Mouse (Mus musculus) hematopoietic stem cell, adult 5-6 weeks (primary cell): ENCODE measurements at regions not wholly inside any gene's neighbourhood (a gene's known extent, or its start where the extent isn't known, plus 50 kb on each side); places are given as distances from the start of the nearest gene placed in this dataset.

Experiments used
- ATAC-seq, 2 experiments: fragments of 125-278 bp in 1 of 2; replicated peaks in 1 of 2; 2 replicates each; pipeline ENCODE4 v1.8.0; 2016 to 2017; ENCODE audit warnings: inconsistent platforms in 2 of 2, mild to moderate bottlenecking in 2 of 2, moderate number of reproducible peaks in 2 of 2, low read depth in 1 of 2, moderate TSS enrichment in 1 of 2; ENCODE audit not compliant: low FRiP score in 2 of 2, poor library complexity in 2 of 2, severe bottlenecking in 2 of 2, insufficient read depth in 1 of 2, low TSS enrichment in 1 of 2

GRCm38 (mm10) chr16:76200268-76200667 is 173.4 kb downstream of the Nrip1 start:
- peak in 1 of 2 experiments; percentile 56; a peak in 2 of 4 replicates for ATAC-seq

GRCm38 (mm10) chr16:76199006-76199405 is 174.6 kb downstream of the Nrip1 start:
- no peak for ATAC-seq

DNA sequence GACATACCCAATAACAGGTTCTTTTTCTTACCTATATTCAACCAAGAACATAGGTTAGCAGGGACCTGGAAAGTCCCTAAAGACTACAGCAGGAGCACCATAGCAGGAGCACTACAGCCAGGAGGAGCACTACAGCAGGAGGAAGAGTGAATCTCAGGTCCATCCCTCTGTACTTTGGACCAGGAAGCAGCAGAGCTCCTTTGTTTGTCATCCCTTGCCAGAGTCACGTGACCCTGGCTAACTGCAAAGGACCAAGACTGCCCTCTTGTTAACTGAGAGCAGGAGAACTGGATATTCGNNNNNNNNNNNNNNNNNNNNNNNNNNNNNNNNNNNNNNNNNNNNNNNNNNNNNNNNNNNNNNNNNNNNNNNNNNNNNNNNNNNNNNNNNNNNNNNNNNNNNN is 172.2 kb upstream of the Samsn1 start:
- ATAC-seq, result no peak

DNA sequence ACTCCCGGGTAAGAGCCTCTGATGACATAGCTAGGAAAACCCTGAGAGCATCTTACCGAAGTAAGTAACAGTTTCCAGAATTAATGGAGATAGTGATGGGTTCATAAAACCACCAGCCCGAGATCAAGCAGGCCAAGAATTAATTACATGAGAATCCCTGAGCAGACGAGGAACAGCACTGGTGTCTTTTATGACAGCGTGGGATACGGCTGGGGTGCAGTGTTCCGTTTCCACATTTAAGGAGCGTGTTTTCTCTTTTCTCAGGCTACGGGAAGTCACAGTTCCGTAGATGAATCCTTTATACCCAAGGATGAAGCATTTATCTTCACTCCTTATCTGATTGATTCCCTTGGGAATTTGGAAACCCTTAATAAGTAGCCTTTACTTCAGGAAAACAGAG is 169.1 kb upstream of the Samsn1 start:
- no peak for ATAC-seq

GRCm38 (mm10) chr16:76183556-76183955 is 161.5 kb upstream of the Samsn1 start:
- no peak for ATAC-seq

- no peak for ATAC-seq
These were observed 161.0 kb upstream of the Samsn1 start for GRCm38 (mm10) chr16:76183105-76183504.

GRCm38 (mm10) chr16:76181596-76181995 is 159.5 kb upstream of the Samsn1 start:
- no peak for ATAC-seq

DNA sequence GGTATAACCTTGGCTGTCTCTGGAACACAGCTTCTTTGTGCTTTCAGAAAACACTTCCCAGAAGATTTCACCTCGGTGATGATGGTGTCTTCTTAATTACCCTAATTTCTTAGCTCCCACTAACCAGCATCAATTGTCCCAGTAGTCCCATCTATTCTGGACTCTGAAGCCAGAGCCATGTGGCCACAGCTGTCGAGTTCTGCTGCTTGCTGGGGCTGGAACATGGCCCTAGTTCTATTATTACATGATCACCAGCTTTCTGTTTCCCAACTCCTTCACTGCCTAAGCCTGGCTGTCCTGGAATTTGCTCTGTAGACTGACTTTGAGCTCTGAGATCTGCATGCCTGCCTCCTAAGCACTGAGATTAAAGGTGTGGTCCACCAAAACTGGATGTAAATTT is 145.6 kb upstream of the Samsn1 start:
- no peak for ATAC-seq

GRCm38 (mm10) chr16:76160879-76161278 is 138.8 kb upstream of the Samsn1 start:
- ATAC-seq, result no peak

DNA sequence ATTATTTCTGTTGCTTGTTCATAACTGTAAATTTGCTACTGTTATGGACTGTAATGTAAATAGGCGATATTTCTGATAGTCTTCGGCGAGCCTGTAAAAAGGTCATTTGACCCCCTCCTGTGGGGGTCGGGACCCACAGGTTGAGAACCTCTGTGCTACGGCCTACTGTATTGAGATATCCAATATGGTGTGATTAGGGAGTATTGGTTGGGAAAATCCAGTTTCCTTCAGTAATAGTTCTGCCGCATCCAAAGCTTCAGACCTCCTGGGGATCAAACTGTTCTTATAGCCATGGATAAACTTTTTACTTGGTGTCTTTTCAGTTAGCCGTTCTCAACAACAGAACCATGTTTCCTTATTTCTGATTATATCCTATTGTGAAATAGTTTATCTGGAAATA is 136.5 kb upstream of the Samsn1 start:
- no peak for ATAC-seq

DNA sequence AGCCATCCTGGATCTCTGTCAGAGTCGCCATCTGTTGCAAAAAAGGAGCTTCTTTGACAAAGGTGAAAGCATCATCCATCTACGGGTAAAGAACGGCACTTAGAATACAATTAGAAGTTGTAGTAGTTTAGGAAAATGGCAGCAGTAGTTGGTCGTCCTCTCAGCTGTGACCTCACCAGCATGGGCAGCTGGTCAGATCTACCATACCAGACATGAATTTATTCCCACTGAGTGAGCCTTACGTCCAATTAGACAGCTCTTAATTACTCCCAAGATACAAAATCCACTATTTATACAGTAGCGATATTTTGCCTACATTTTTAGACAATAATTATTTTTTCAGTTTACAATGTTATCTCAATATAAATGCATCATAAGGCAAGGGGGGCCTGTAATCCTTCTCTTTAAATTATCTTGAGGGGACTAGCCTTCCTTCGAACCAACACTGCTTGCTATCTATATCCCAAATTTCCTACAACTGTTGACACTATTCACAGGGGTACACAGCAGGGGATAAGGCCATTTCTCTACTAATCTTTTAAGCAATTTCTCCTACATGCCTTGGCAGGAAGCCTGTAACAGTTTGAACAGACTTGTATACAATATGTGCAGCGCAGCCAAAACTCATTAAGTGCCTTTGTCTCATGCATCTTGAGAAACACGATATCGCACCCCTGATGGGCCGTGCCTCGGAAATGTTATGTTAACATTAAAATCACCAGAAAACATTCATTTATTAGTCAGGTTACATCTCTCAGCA is 131.9 kb upstream of the Samsn1 start:
- no peak for ATAC-seq

- ATAC-seq, result no peak
These were observed 127.5 kb upstream of the Samsn1 start for GRCm38 (mm10) chr16:76149581-76149980.

DNA sequence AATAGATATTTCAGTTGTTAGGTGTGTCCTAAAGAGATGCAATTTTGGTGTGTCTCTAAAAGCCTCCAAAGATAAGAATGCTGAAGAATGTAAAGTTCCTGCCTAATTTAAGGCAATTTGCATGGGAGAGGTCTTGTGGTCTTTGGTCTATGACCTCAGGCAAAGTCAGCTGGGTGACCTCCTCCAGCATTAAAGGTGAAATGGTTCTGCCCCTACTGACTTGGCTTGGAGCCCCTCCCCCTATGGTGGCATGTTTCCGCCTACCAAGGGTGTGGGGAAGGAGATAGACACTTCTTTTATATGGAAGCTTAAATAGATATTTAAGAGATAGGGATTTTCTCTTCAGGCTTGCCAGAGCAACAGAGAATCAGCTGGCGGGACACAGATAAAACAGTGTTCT is 111.8 kb upstream of the Samsn1 start:
- ATAC-seq, result no peak

DNA sequence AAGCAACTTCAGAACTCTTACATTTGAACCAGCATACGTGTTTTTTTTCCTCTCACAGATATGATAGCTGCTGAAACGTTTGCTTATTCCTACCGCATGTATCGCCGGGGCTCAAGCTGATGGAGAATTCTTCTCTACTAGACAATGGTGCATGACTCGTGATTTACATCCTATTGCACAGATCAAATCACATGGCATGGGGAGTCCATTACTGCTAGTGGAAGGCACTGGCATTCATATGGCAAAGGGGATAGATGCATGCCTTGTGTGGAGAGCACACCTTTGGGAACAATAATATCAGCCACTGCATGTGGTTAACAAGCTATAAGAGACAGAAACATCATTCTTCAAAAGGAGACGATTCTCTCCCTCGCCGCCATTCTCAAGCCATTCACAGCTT is 108.4 kb upstream of the Samsn1 start:
- ATAC-seq, result no peak

DNA sequence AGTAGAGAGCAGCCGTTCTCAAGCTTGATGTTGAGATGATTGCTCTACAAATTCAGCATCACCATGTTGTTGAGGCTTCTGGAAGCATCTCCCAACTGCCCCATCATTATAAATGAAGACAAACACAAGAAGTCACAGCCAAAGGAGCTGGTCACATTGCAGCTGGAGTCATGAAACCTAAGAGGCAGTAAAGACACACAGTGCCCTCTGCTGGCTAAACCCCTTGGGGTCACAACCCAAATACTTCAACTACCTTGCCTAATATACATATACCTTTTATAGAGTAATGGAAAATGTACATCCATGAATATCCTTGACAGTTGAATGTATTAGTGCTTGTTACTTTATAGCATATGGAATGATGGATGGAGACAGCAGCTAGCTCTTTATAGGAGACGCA is 107.9 kb upstream of the Samsn1 start:
- peak; percentile 66 to 89 for ATAC-seq

DNA sequence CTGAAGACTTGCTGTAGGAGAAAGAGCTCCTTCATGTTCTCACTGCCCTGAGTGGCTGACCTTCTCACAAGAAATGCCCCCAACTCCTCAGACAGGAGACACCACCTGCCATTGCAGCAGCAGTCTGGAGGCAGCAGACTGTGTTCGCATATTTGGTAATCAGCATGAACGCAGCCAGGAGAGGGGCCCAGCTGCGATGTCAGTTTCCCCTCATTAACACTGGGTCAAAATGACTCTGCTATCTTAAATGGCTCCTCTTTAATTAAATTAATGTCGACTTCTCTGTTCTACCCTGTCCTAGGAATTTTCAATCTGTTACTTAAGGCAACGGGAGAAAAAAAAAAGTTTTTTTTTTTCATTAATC is 100.9 kb upstream of the Samsn1 start:
- ATAC-seq, result no peak

DNA sequence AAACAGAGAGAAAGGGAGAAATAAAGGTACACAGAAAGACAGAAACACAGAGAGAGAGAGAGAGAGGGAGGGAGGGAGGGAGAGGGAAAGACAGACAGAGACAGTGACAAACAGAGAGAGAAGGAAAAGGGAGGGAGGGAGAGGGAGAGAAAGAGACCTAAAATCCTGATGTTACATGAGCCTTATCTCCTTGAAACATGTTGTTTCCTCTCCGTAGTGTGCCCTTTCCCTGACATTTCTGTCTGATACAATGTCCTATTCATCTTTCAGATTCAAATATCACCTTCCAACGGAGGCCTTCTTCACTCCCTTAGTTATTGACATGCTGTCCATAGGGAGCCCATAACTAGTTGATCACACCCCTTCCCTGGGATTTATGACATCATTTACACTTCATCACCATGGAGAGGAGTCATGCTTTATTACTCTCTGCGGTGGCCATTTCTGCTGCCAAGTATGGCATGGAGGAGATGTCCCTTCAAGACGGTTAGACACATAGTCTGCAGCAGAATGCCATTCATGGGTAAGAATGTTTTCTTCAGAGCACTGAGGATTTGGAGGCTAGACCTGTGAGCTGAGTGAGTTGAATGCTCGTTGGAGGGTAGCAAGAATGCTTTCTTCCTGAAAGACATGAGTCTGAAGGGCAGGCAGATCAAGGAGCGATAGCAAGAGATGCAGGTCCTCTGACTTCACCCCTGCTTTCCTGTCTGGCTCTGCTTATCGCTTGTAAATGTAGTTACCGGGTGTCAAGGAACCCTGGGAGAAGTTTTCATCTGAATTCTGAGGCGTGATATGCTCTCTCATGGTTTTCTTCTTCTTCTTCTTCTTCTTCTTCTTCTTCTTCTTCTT is 100.3 kb upstream of the Samsn1 start:
- ATAC-seq, result peak in 1 of 2 experiments; percentile 20; a peak in 1 of 4 replicates

- ATAC-seq, result 0 out of 4 replicates have a peak, but pooled peaks of 1 of the 2 experiments have one; percentile 42
These were observed 98.6 kb upstream of the Samsn1 start for GRCm38 (mm10) chr16:76120712-76121111.
